Mouse (Mus musculus) lung, adult 2 months (tissue): ENCODE results near the gene Mlc1.

Experiments used
- CTCF ChIP-seq: fragments of 200-500 bp; IDR thresholded peaks from 2 replicates; pipeline ENCODE4 v1.5.1; 2011; ENCODE audit warnings: mild to moderate bottlenecking, low read length, control low read depth; ENCODE audit not compliant: insufficient read depth
- POLR2A ChIP-seq: fragments of 200-500 bp; IDR thresholded peaks from 2 replicates; pipeline ENCODE4 v1.6.1; 2011; ENCODE audit warnings: low read depth, mild to moderate bottlenecking, control low read depth, low read length, borderline replicate concordance; ENCODE audit errors: extremely low read depth

- TF ChIP-seq CTCF, result no peak
- no peak for TF ChIP-seq POLR2A
Observed at GRCm38 (mm10) chr15:88936619-88937290, 42.1 kb downstream of the Mlc1 start.
